Mouse (Mus musculus): Measurements from ENCODE around the gene Olfr420. TPM values are rescaled to one million over a fixed set of nuclear protein-coding genes. Genes with fewer than 3 reads are reported as not detected.

The Olfr420 gene
- not detected for total RNA-seq (2021)
- long read RNA-seq, experiment 1, result 0 reads
- long read RNA-seq, experiment 2, result 0 reads

DNA sequence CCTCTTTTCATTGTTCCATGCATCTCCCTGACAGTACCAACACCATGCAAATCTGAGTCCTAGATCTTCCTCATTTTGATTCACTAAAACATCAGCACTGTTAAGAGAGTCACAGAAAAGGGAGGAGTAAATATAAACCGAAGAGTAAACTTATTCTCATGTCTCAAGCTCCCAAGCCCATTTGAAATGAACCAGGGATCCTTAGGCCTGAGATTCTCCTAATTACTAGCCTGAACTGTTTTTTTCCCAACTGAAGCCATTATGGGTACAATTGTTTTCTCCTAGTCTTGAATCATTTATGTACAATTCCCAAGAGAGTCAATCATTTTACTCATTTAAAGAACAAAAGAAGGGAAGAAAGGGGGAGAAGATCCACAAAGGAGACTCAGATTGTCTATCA is at the start of gene Olfr420:
Gene Olfr420, plus strand, starts transcription at position 301 of the 400 bp plus-strand sequence.
- no peak for DNase-seq (ENCODE audit: low spot score in 2 of 2)
- intact Hi-C loops (cut with DNase I), result no loop called here

DNA sequence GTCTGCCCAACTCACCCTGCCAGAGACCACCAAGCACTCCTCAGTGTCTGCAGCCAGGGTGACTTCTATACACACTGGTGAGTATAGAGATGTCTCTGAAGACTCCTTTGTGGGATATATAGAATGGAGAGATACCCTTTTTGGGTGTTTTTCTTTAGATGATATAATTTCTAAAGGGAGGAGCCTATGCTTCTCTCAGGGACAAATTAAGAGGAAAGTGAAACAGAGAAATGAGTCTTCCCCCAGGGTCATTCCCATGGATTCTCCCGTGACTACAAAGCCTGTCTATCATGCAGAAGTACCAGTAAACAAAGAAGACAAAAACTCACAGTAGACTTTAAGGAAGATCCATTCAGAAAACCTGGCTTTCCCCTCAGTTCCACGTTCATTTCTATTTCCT is 34.4 kb upstream of the Olfr420 start, which contains the start of gene Olfr231:
Gene Olfr231, minus strand, starts transcription at position 101 of the 400 bp plus-strand sequence.
- no peak for DNase-seq (ENCODE audit: low spot score in 2 of 2)
- intact Hi-C loops (cut with DNase I), result no loop called here

DNA sequence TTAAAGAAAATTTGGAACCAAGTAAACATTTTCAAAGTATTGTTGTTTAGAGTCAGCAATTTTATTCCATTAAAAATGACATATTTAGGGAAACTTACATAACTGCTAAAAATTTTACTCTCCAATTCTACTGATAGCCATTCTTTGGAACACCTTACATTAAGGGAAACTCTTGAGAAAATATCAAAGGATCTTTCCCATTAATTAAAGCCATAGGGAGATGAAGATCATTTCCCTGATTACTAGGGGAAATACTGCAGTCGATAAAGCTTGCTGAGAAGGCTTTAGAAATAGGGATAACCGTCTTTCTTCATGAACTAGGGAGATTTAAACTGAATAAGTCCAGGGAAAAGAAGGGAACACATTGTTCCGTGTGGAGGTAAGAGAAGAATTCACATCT is 24.2 kb upstream of the Olfr420 start, which contains the start of gene Olfr424:
Gene Olfr424, plus strand, starts transcription at position 301 of the 400 bp plus-strand sequence.
- intact Hi-C loops (cut with DNase I), result no loop called here

DNA sequence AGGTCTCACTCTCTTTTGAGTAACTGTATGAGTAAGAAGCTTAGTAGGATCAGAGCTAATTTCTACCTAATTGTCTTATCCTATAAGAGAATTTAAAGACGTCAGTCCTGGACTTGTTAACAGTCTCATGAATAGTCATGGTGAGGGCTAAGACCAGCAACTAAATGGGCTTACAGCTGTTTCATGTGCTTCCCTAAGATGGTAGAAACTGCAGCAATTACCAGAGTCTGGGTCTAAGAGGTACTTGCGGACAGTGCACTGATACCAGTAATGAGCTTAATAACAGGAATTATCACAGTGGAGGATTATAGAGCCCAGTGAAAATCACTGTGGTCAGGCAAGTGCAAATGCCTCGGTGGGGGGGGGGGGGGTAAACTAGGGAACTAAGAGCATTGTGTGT is 23.4 kb upstream of the Olfr420 start:
- DNase-seq (ENCODE audit: low spot score in 2 of 2), result no peak
- intact Hi-C loops (cut with DNase I), result no loop called here

More for the DNA sequence above, 24.2 kb upstream of the Olfr420 start, which contains the start of gene Olfr424:
- DNase-seq (ENCODE audit: low spot score in 2 of 2), result no peak

DNA sequence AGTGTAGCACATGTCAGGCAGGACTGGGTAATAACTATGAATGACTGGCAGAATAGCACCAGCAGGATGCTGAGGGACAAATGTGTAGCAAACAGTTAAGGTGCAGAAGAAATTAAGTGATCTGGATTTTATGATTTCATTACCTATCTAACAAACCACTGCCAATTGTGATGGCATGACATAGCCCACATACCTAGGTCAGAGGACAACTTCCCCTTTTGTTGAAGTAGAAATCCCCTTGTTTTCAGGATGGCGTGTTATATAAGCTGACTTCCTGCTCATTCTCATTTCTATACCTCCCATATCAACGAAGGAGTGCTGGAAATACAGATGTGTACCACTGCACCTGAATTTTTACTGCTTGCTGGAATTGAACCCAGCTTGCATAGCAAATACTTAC is 14.0 kb upstream of the Olfr420 start:
- intact Hi-C loops (cut with DNase I), result no loop called here
- no peak for DNase-seq (ENCODE audit: low spot score in 2 of 2)

DNA sequence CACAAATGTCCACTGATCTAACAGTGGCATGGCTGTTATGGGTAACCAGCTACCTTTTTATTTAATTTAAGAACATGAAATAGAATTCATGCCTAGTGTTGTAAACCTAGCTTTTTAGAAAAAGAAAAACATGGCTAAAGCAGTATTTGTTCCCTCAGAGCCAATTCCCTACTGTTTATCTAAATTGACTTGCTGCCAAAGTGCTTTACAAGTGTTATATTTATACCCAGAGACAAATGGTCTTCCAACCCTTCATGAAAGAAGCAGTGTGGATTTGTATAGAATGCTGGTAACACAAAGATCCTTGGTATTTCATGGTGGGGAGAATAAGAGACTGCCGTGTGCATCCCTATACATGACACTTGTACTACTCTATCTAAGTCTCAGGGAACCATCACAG is 8.7 kb upstream of the Olfr420 start:
- intact Hi-C loops (cut with DNase I), result no loop called here
- peak in 1 of 2 experiments; percentile 3 for DNase-seq (ENCODE audit: low spot score in 2 of 2)

DNA sequence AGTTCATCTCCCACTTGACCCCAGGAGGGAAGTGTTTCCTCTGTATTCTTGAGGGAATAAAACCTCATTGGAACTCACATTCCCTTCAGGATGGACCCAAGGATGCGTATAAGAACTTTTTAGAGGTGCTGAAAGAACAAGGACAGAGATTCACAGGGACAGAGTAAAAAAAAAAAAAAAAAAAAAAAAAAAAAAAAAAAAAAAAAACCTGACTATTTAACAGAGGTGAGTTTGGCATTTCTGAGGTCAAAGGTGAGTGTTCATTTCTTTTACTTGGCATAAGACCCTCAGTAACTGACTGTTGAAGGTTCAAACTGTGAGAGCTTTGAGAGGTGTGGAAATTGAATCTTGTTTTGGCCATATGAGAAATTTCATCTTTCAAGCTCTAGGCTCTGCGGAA is 6.1 kb upstream of the Olfr420 start:
- intact Hi-C loops (cut with DNase I), result no loop called here
- DNase-seq (ENCODE audit: low spot score in 2 of 2), result no peak

DNA sequence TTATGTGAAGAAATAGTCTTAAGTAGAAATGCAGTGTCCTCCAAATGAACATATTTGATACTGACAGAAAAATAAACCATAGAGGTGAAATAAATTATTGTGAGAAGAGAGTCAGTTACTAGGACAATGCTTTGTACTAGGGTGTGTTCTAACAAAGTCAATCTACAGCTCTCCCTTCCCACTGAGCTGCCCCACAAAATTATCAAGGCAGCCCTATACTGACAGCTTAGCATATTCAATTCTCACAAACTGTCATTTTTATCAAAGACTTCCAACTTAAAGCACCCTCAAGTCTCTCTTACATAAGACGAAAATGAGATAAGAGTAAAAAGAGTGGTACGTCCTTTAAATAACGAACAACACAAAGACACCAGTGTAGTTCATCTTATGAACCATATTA is 2.2 kb downstream of the Olfr420 start:
- intact Hi-C loops (cut with DNase I), result no loop called here
- no peak for DNase-seq (ENCODE audit: low spot score in 2 of 2)

DNA sequence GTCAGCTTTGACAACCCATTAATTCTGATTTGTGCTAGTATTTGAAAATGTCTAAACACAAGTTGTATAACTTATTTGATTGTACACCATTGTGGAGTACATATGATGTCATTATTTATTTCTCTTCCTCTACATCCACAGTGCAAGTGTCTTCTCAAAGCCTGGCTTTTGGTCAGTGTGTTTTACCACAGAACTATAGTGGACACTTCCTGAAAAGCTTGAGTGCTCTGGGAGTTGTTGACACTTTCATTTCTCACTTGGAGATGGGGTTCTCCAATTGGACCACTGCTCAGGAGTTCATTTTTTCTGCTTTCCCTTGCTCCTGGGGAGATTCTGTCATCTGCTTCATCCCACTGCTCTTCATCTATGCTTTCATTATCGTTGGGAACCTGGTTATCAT is 3.1 kb downstream of the Olfr420 start:
- DNase-seq (ENCODE audit: low spot score in 2 of 2), result no peak
- intact Hi-C loops (cut with DNase I), result no loop called here

DNA sequence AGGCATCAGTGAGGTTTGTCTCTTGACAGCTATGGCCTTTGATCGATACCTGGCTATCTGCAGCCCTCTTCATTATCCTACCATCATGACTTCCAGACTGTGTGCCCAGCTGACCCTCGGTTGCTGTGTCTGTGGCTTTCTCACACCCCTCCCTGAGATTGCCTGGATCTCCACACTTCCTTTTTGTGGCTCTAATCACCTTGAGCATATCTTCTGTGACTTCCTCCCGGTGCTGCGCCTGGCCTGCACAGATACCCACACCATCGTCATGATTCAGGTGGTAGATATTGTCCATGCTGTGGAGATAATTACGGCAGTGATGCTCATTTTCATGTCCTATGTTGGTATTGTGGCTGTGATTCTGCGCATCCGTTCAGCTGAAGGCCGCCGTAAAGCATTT is 3.7 kb downstream of the Olfr420 start:
- DNase-seq (ENCODE audit: low spot score in 2 of 2), result no peak
- intact Hi-C loops (cut with DNase I), result no loop called here

DNA sequence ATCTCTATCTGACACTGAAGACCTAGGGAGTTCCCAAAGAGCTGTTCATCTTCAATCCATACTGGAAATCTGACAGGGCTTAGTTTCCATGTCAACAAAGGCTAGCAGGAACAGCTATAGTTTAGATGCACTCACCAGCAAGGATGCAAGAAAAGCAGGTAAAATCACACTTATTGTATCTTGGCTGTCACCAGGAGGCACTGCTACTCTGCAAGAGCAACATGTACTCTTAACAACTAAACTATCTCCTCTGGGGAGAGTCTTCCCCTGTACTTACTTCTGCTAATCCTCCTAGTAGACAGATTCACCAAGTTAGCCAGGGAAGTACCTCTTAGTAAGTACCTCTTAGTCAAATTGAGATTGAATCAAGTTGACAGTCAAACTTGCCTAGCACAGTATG is 13.6 kb downstream of the Olfr420 start:
- no peak for DNase-seq (ENCODE audit: low spot score in 2 of 2)
- intact Hi-C loops (cut with DNase I), result no loop called here

DNA sequence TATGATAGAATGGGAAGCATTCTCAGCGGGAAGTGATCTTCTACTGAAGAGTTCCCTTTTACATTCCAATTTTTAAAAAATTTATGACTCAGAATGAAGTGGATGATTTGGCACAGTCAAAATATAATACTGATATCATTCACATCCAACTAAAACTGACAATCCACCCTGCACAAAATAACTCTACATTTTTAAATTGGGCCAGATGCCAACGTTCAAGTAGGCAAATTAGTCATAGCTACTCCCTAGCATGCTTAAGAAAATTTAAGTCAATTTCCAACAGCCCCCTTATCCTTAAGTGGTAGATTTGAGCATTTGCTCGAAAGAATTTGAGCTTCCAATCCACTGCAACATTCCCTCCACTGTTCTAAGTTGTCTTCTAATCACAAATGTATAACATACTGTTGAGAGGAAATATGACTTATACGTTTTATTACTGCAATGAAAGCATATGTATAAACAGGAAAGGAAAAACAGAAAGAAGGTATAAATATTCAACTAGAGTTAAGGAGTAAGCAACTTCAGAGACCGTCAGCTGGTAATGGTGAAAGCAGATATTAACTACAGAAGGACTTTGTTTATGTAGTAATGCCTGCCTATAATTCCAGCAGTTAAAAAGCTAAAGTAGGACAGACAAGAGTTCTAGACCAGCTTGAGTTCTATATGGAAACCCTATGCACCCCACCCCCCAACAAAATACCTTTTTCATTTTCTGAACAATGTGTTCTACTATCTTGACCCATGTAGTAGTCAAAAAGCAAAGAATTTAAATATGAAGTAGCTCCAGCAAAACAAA is 15.5 kb downstream of the Olfr420 start:
- no peak for DNase-seq (ENCODE audit: low spot score in 2 of 2)
- intact Hi-C loops (cut with DNase I), result no loop called here

DNA sequence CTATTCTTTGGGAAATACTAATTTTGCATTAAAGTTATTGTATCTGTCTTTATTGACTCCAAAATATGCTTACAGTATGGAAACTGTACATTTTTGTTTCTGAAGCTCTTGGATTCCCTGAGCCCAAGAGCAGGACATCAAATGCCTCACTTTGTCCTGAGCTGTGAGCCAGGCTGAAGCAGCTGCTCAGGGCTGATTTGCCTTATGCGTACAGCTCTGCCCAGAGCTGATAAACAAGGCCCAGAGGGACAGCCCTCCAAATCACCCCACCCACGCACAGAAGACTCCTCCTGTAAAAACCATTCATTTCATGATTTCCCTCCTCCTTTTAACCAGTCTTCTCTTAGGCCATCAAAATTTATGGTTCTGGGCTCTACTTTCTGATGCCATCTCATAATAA is 16.1 kb downstream of the Olfr420 start:
- intact Hi-C loops (cut with DNase I), result no loop called here

DNA sequence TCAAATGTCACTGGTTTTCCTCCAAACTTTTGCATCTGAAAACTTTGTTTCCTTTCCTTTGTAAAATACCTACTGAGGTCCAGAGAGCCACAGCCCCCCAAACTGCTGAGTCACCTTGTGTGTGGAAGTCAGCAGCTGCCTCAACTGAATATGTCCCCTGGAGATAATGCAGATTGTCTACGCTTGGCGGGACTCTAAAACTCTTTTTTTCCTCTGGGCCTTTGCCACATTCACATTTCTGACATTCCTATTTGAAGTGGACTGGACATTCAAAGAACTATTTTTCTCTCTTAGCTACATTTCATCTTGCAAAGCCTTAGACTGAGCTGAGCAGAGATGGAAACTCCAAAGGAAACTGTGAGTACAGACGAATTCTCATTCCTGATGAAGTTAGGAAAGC is 17.2 kb downstream of the Olfr420 start, which contains the start of gene Spta1:
Gene Spta1, plus strand, starts transcription at position 172 of the 400 bp plus-strand sequence.
- intact Hi-C loops (cut with DNase I), result no loop called here

More for the DNA sequence above, 16.1 kb downstream of the Olfr420 start:
- no peak for DNase-seq (ENCODE audit: low spot score in 2 of 2)

DNA sequence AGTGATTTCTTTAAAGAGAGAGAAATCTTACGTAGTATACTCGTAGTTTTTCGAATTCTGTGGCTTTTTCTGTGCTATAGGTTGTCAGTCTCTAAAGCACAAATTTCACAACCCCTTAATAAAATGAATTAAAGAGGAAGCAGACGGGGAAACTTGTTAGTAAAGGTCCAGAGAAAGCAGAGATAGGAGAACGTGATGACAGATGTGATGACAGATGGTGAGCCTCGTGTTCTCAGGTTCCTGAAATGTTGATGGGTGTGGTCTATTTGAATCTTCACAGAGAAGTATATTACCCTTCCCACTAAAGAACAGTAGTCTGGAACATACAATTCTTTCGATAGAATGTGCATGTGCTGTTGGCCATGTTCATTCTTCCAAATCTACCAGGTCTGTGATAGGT is 49.3 kb downstream of the Olfr420 start:
- no peak for DNase-seq (ENCODE audit: low spot score in 2 of 2)
- intact Hi-C loops (cut with DNase I), result no loop called here

More for the DNA sequence above, 17.2 kb downstream of the Olfr420 start, which contains the start of gene Spta1:
- no peak for DNase-seq (ENCODE audit: low spot score in 2 of 2)

Other genes starting within 250 kb of the Olfr420 start
- gene Ifi211, start 242.6 kb upstream of the Olfr420 start, total RNA-seq (2021), result not detected
- gene Mndal, start 213.1 kb upstream of the Olfr420 start, total RNA-seq (2021), result 1 to 10 TPM; 1.9 to 2.6 TPM
- gene Ifi203, start 213.0 kb upstream of the Olfr420 start, total RNA-seq (2021), result 1 to 10 TPM in 1 of 2 experiments, under 1 TPM in 1; 0.48 to 1.4 TPM
- not detected for gene Ifi202b, start 172.9 kb upstream of the Olfr420 start, total RNA-seq (2021)
- gene Ifi205, start 123.8 kb upstream of the Olfr420 start, total RNA-seq (2021), result not detected
- gene Olfr433, start 114.9 kb upstream of the Olfr420 start, total RNA-seq (2021), result not detected
- gene Olfr432, start 106.4 kb upstream of the Olfr420 start, total RNA-seq (2021), result not detected
- gene Olfr430, start 89.0 kb upstream of the Olfr420 start, total RNA-seq (2021), result not detected
- not detected for gene Olfr429, start 71.3 kb upstream of the Olfr420 start, total RNA-seq (2021)
- not detected for gene Olfr427, start 58.7 kb upstream of the Olfr420 start, total RNA-seq (2021)
- not detected for gene Olfr231, start 34.5 kb upstream of the Olfr420 start, total RNA-seq (2021)
- not detected for gene Olfr424, start 24.1 kb upstream of the Olfr420 start, total RNA-seq (2021)
- gene Spta1, start 17.1 kb downstream of the Olfr420 start, total RNA-seq (2021), result under 1 TPM; 0.19 to 0.24 TPM
- not detected for gene Olfr419, start 96.4 kb downstream of the Olfr420 start, total RNA-seq (2021)
- gene Mptx1, start 174.9 kb downstream of the Olfr420 start, total RNA-seq (2021), result not detected
- gene Olfr417, start 209.5 kb downstream of the Olfr420 start, total RNA-seq (2021), result not detected
- not detected for gene Olfr248, start 235.4 kb downstream of the Olfr420 start, total RNA-seq (2021)